27 mouse cellular contexts compared by ENCODE assay signal in genomic region chr6:148554463-148554862, GRCm38 (mm10).
DNase-seq lines count a peak whose midpoint lies in the region; ATAC-seq lines count a peak whose summit lies in the region.
"Had no signal": no experiment of that assay in that cellular context is flagged by ENCODE, and none has a peak within 500 bp of the region (broad histone marks: within the 10 kb centered on the region; RNA-seq: fewer than 3 reads in every experiment).

No protein-coding gene starts in this region.

- H3K4me1 ChIP-seq in liver, embryonic 16.5 days (ENCODE audit: control insufficient read depth, low read depth, low read length): no peaks in the 10 kb centered on the region
- H3K4me1 ChIP-seq: embryonic facial prominence, embryonic 12.5 days; forebrain, embryonic 12.5 days; hindbrain, embryonic 10.5 days had no signal

- WGBS in liver, embryonic 16.5 days (ENCODE audit: insufficient replicate concordance): 68% methylated on average over 3 of the region's 3 CpGs

- intact Hi-C loops in left cerebral cortex, postnatal 4 days (cut with DNase I): no loop called here

- ATAC-seq in erythroblast, adult 5-6 weeks (replicated peaks; ENCODE audit: low FRiP score, poor library complexity, severe bottlenecking): peak; percentile 55
- ATAC-seq in liver, embryonic 16.5 days (ENCODE audit: low read depth): peak; percentile 71
- ATAC-seq: hindbrain, embryonic 16.5 days; intestine, embryonic 15.5 days; Patski had no signal

- peak; percentile 39 to 43 for DNase-seq in left cerebral cortex, adult 18-20 months (ENCODE audit: low spot score in 2 of 2)
- DNase-seq in left cerebral cortex, postnatal 4 days: no peak
- peak; percentile 90 for DNase-seq in brain, adult 2 months (ENCODE audit: low read depth, low spot score)
- DNase-seq in ovary, postnatal 36 days (ENCODE audit: low spot score): no peak
- no peak for DNase-seq in adrenal gland, postnatal 14 days
- DNase-seq: B cell, adult 2 months; cerebellum, adult 11-12 months; cerebellum, postnatal 14 days; gastrocnemius, postnatal 14 days; kidney, postnatal 36 days; layer of hippocampus, adult 9-11 months; lung, postnatal 4 days; right cerebral cortex, postnatal 25 days; thymus, postnatal 36 days had no signal

- no peak overlapping the region for H3K27ac ChIP-seq in liver, embryonic 16.5 days (ENCODE audit: low read length)
- H3K27ac ChIP-seq: forebrain, embryonic 12.5 days; hindbrain, embryonic 10.5 days; midbrain, embryonic 10.5 days had no signal

- no peaks in the 10 kb centered on the region for H3K27me3 ChIP-seq in liver, embryonic 16.5 days (ENCODE audit: control insufficient read depth, insufficient read depth, low read depth, low read length)
- H3K27me3 ChIP-seq: CH12.LX; embryonic facial prominence, embryonic 12.5 days; forebrain, embryonic 12.5 days; intestine, embryonic 15.5 days; Patski had no signal

- no peak overlapping the region for H3K9ac ChIP-seq in liver, embryonic 16.5 days (ENCODE audit: low read depth, low read length)
- H3K9ac ChIP-seq: embryonic facial prominence, embryonic 12.5 days; forebrain, embryonic 12.5 days; intestine, embryonic 15.5 days had no signal

- H3K36me3 ChIP-seq in liver, embryonic 16.5 days (ENCODE audit: control insufficient read depth, insufficient read depth): no peaks in the 10 kb centered on the region
- H3K36me3 ChIP-seq: embryonic facial prominence, embryonic 12.5 days; forebrain, embryonic 12.5 days; G1E; hindbrain, embryonic 10.5 days; intestine, embryonic 15.5 days; midbrain, embryonic 10.5 days had no signal

- no peak overlapping the region for H3K4me2 ChIP-seq in liver, embryonic 16.5 days (ENCODE audit: low read depth, low read length)
- H3K4me2 ChIP-seq: embryonic facial prominence, embryonic 12.5 days; forebrain, embryonic 12.5 days; heart, embryonic 11.5 days; intestine, embryonic 15.5 days had no signal

- no peak overlapping the region for H3K4me3 ChIP-seq in liver, embryonic 16.5 days (ENCODE audit: low read depth, low read length)
- H3K4me3 ChIP-seq: embryonic facial prominence, embryonic 12.5 days; erythroblast, embryonic 14.5 days; forebrain, embryonic 12.5 days; hindbrain, embryonic 10.5 days; intestine, embryonic 15.5 days; midbrain, embryonic 10.5 days had no signal

- H3K9me3 ChIP-seq in liver, embryonic 16.5 days (replicated peaks; ENCODE audit: control insufficient read depth, low read length): no peaks in the 10 kb centered on the region
- H3K9me3 ChIP-seq: embryonic facial prominence, embryonic 12.5 days; forebrain, embryonic 12.5 days; G1E; hindbrain, embryonic 10.5 days; intestine, embryonic 15.5 days; midbrain, embryonic 10.5 days had no signal

Comparison
In these comparisons a context has a peak if more than half of its experiments do, and no peak if none do; other contexts are left out.
1. DNase-seq: peak in left cerebral cortex, adult 18-20 months (2 of 2) and brain, adult 2 months (single experiment); none in left cerebral cortex, postnatal 4 days (single experiment), ovary, postnatal 36 days (single experiment) and adrenal gland, postnatal 14 days (single experiment).